Mouse (Mus musculus) liver, postnatal 0 days (tissue): ENCODE measurements at regions not wholly inside any gene's neighbourhood (a gene's known extent, or its start where the extent isn't known, plus 50 kb on each side); places are given as distances from the start of the nearest gene placed in this dataset.

ENCODE experiments used
- CTCF ChIP-seq: sonication (generic); IDR thresholded peaks from 2 replicates; pipeline ENCODE4 v1.5.1; 2016; ENCODE audit warnings: antibody characterized with exemption, low read depth
- EP300 ChIP-seq: IDR thresholded peaks from 2 replicates; pipeline ENCODE4 v1.6.1; 2016; ENCODE audit warnings: antibody characterized with exemption, low read depth, mild to moderate bottlenecking

DNA sequence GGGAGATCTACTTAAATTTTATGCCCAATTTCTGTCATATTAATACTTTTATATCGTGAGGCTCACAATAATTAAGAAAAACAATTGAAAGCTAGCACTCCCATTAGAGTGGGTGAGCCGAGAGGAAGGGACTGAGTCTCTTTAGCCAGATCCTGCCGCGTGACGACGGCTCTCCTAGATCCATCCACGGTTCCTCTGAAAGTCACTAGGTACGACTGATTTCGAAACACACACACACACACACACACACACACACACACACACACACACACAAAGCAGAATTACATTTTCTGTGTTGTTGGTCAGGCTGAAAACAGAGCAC is 62.6 kb downstream of the Ccdc54 start:
- TF ChIP-seq CTCF (no peak), EP300 (no peak)
